Mouse (Mus musculus): Measurements from ENCODE around the gene Rabif. TPM values are rescaled to one million over a fixed set of nuclear protein-coding genes. Genes with fewer than 3 reads are reported as not detected.
"Not testable (repeated sequence)": the region's sequence is repeated elsewhere in the genome, so short reads cannot be mapped to it uniquely, and the experiment has no call there.

The Rabif gene
- polyA plus RNA-seq, 1 experiment from 2014 or later = 47.0 TPM

DNA sequence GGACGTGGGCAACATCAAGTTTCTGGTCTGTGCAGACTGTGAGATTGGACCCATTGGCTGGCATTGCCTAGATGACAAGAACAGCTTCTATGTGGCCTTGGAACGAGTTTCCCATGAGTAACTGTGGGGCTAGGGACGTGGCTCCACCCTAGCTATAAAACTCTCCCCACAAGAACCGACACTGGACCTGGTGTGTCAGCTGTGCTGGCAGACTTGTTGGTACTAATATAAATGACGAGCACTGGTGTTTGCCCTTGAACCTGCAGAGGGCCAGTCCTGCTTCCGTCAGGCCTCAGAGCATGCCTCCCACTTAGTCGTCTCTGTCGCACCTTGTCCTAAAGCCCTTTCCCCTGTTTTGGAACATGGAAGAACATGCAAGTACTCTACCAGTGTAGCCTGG lies 11.8 kb downstream of the Rabif start:
- Histone ChIP-seq H3K27ac (ENCODE audit: low read length) (no peak overlapping the region), H3K9ac (replicated peaks; ENCODE audit: low read length) (no peak overlapping the region), H3K27me3 (ENCODE audit: insufficient read depth, low read length) (no peaks in the 10 kb centered on the region), H3K4me2 (replicated peaks; ENCODE audit: low read depth, low read length) (no peak overlapping the region), H3K36me3 (ENCODE audit: insufficient read depth, low read length) (peaks cover 29% of the 10 kb centered on the region), H3K9me3 (ENCODE audit: low read length) (no peaks in the 10 kb centered on the region), H3K4me3 (ENCODE audit: low read length) (no peak overlapping the region), H3K4me1 (ENCODE audit: insufficient read depth, low read length) (peaks cover 2% of the 10 kb centered on the region; the same call in 1 of the 2 replicates)
- 86% methylated on average over 8 of the region's 8 CpGs for WGBS
- no peak for ATAC-seq (ENCODE audit: low FRiP score, low TSS enrichment)

DNA sequence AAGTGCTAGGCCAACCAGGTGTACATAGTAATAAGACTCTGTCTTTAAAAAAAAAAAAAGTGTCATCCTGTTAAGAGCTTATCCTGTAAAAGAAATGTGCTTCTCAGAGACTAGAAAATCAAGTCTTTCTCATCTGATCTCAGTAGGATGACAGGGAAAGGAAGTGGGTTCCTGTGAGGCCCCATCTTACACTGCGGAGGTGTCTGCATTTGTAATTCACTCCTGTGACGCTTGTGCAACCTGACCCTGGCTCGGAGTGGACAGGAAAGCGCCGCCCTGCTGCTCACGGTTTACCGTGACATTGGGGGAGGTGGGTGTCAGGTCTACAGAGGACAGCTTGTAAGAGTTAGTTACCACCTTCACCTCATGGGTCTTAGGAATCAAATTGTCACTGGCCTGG lies 15.6 kb downstream of the Rabif start:
- 19% methylated on average over 7 of the region's 7 CpGs for WGBS

DNA sequence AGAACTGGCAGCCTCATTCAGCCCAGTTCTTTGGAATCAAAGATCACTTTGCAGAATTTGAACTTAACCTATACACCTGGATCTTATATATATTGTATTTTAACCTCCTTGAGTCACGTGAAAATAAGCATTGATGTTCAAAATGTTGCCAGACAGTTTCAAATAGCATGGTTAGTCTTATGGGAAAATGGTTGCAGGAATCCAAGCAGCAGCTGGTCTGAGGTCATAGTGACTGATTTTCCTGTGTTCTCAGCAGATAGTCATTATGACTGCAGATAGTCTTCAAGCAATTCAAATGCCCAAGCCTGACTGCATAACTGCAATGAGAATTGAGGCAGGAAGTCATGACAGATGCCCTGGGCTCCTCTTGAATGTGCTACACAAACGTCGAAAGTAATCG lies 17.7 kb downstream of the Rabif start:
- no peak overlapping the region for H3K27ac ChIP-seq (ENCODE audit: low read length)
- H3K4me2 ChIP-seq (replicated peaks; ENCODE audit: low read depth, low read length) = no peak overlapping the region
- H3K27me3 ChIP-seq (ENCODE audit: insufficient read depth, low read length) = peaks cover 10% of the 10 kb centered on the region; the same call in 1 of the 2 replicates
- no peaks in the 10 kb centered on the region for H3K9me3 ChIP-seq (ENCODE audit: low read length)
- H3K36me3 ChIP-seq (ENCODE audit: insufficient read depth, low read length) = peaks cover 13% of the 10 kb centered on the region
- 57% methylated on average over 4 of the region's 4 CpGs for WGBS
- no peak overlapping the region for H3K4me3 ChIP-seq (ENCODE audit: low read length)
- no peak for ATAC-seq (ENCODE audit: low FRiP score, low TSS enrichment)
- H3K4me1 ChIP-seq (ENCODE audit: insufficient read depth, low read length) = peaks cover 28% of the 10 kb centered on the region
- H3K9ac ChIP-seq (replicated peaks; ENCODE audit: low read length) = no peak overlapping the region

More for the DNA sequence above, 15.6 kb downstream of the Rabif start:
- Histone ChIP-seq H3K4me1 (ENCODE audit: insufficient read depth, low read length) (peaks cover 19% of the 10 kb centered on the region), H3K27ac (ENCODE audit: low read length) (no peak overlapping the region), H3K27me3 (ENCODE audit: insufficient read depth, low read length) (peaks cover 10% of the 10 kb centered on the region; the same call in 1 of the 2 replicates), H3K4me3 (ENCODE audit: low read length) (no peak overlapping the region), H3K4me2 (replicated peaks; ENCODE audit: low read depth, low read length) (no peak overlapping the region), H3K36me3 (ENCODE audit: insufficient read depth, low read length) (peaks cover 25% of the 10 kb centered on the region), H3K9ac (replicated peaks; ENCODE audit: low read length) (no peak overlapping the region), H3K9me3 (ENCODE audit: low read length) (no peaks in the 10 kb centered on the region)
- ATAC-seq (ENCODE audit: low FRiP score, low TSS enrichment) = no peak

DNA sequence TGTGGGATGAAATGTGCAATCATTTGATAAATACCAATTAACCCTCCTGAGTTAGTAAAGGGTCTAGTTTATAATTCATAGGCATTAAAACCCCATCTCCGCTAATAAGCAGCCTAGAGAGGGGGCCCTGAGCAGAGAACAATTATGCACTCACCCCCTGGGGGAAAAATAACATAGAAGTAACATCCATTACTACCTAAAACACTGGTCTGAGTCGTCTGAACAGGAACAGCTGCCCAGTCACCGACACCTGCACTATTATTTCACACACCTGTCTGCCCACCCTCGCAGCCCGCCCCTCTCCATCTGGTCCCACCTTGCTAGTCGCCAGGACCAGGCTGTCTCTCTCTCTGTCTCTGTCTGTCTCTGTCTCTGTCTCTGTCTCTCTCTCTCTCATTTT lies 18.1 kb downstream of the Rabif start:
- no peaks in the 10 kb centered on the region for H3K9me3 ChIP-seq (ENCODE audit: low read length)
- no peak overlapping the region; the same call in 1 of the 2 replicates for H3K4me3 ChIP-seq (ENCODE audit: low read length)
- H3K4me1 ChIP-seq (ENCODE audit: insufficient read depth, low read length) = peaks cover 28% of the 10 kb centered on the region
- ATAC-seq (ENCODE audit: low FRiP score, low TSS enrichment) = no peak
- WGBS = 59% methylated on average over 6 of the region's 6 CpGs
- peaks cover 9% of the 10 kb centered on the region for H3K36me3 ChIP-seq (ENCODE audit: insufficient read depth, low read length)
- H3K27me3 ChIP-seq (ENCODE audit: insufficient read depth, low read length) = peaks cover 10% of the 10 kb centered on the region; the same call in 1 of the 2 replicates
- H3K9ac ChIP-seq (replicated peaks; ENCODE audit: low read length) = no peak overlapping the region
- no peak overlapping the region for H3K27ac ChIP-seq (ENCODE audit: low read length)
- 0 out of 2 replicates have a peak overlapping the region, but pooled peaks have one; percentile 92 for H3K4me2 ChIP-seq (replicated peaks; ENCODE audit: low read depth, low read length)

DNA sequence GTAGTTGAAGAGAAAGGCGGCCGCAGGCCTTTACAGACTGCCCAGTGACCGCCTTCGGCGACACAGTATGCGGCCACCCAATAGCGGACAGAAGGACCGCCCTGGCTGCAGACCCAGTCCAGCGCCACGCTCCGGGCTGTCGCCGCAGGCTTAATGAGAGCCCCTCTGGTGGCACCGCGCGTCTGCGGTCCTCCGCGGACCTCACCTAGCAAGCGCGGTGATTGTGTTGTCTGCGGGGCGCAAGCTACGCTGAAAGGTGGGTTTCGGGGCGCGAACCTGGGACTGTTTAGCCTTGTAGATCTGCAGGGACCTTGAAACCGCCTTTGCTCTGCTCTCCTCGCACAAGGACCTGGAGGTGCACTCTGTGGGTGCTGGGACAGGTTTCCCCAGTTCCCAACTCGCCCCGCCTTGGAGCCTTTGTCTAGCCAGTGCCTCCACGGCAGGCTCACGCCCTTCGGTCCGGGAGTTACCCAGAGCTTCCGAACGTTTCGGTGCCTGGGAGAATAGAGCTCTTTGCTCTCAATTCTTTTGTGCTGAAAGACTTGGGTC lies 18.9 kb downstream of the Rabif start:
- Histone ChIP-seq H3K27me3 (ENCODE audit: insufficient read depth, low read length) (peaks cover 10% of the 10 kb centered on the region; the same call in 1 of the 2 replicates), H3K36me3 (ENCODE audit: insufficient read depth, low read length) (0 out of 2 replicates have a peak, but pooled peaks cover 6% of the 10 kb centered on the region), H3K9ac (replicated peaks; ENCODE audit: low read length) (peak overlapping the region; percentile 75), H3K4me2 (replicated peaks; ENCODE audit: low read depth, low read length) (peak overlapping the region; percentile 92), H3K27ac (ENCODE audit: low read length) (peak overlapping the region; percentile 50; the same call in 1 of the 2 replicates), H3K9me3 (ENCODE audit: low read length) (no peaks in the 10 kb centered on the region), H3K4me1 (ENCODE audit: insufficient read depth, low read length) (peaks cover 28% of the 10 kb centered on the region), H3K4me3 (ENCODE audit: low read length) (peak overlapping the region; percentile 59)
- WGBS = 1% methylated on average over 38 of the region's 38 CpGs
- ATAC-seq (ENCODE audit: low FRiP score, low TSS enrichment) = peak; percentile 44; the same call in 1 of the 2 replicates

DNA sequence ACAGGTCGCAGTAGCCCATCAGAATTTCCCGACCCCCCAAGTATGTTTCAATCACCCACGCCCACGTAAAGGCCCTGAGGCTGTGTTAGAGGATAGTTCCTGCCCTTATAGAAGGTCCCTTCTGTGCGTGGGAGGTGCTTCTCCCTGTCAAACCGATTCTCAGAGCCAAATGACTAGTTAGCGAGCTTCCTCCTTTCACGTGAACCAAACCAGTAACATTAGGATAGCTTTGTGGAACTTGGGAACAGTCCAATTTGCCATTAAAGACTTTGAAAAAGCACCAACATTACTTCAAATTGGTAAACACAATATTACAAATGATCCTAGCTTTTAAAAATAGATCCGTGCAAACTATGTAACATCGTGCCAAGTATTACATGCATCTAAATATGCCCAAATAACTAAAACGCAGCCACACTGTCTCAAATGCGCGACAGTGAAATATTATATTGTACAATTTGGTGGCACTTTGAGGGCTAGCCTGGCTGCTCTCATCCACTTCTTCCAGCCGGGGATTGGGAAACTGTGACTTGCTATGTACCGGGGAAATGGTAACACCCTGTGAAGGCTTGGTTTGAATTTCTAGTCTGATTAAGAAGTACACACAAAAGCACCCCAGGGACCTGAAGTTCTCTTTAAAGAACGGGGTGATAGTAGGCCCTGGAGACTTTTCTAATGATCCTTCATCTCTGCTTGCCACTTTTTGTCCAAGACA lies 19.6 kb downstream of the Rabif start:
- no peak for ATAC-seq (ENCODE audit: low FRiP score, low TSS enrichment)

DNA sequence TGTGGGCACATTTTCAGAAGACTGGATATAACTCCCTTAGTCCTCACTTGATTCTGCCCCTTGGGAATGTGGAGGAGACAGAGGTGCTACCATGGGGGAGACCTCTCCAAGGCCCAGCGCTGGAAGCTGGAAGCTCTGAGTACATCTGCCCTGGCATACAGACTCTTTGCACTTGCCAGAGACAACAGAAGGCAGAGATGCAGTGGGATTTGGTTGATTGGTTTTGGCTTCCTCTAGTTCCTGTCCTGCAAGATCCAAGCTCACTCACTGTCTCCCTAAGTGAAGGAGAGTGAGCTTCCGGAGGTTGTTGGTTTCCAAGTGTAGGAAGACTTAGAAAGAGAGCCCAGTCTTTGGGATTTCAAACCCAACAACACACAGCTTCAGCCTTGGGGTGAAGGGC lies 21.4 kb downstream of the Rabif start:
- ATAC-seq (ENCODE audit: low FRiP score, low TSS enrichment) = no peak
- 58% methylated on average over 2 of the region's 2 CpGs for WGBS
- no peaks in the 10 kb centered on the region for H3K9me3 ChIP-seq (ENCODE audit: low read length)
- H3K36me3 ChIP-seq (ENCODE audit: insufficient read depth, low read length) = no peaks in the 10 kb centered on the region
- H3K27ac ChIP-seq (ENCODE audit: low read length) = peak overlapping the region; percentile 83
- no peak overlapping the region for H3K4me3 ChIP-seq (ENCODE audit: low read length)
- H3K9ac ChIP-seq (replicated peaks; ENCODE audit: low read length) = 0 out of 2 replicates have a peak overlapping the region, but pooled peaks have one; percentile 10
- peaks cover 26% of the 10 kb centered on the region for H3K4me1 ChIP-seq (ENCODE audit: insufficient read depth, low read length)
- H3K27me3 ChIP-seq (ENCODE audit: insufficient read depth, low read length) = peaks cover 10% of the 10 kb centered on the region; the same call in 1 of the 2 replicates
- H3K4me2 ChIP-seq (replicated peaks; ENCODE audit: low read depth, low read length) = no peak overlapping the region

More for the DNA sequence above, 19.6 kb downstream of the Rabif start:
- Histone ChIP-seq H3K36me3 (ENCODE audit: insufficient read depth, low read length) (0 out of 2 replicates have a peak, but pooled peaks cover 4% of the 10 kb centered on the region), H3K4me2 (replicated peaks; ENCODE audit: low read depth, low read length) (peak overlapping the region; percentile 92), H3K4me1 (ENCODE audit: insufficient read depth, low read length) (peaks cover 28% of the 10 kb centered on the region), H3K27me3 (ENCODE audit: insufficient read depth, low read length) (peaks cover 10% of the 10 kb centered on the region; the same call in 1 of the 2 replicates), H3K9ac (replicated peaks; ENCODE audit: low read length) (peak overlapping the region; percentile 75), H3K27ac (ENCODE audit: low read length) (peak overlapping the region; percentile 50; the same call in 1 of the 2 replicates), H3K4me3 (ENCODE audit: low read length) (peak overlapping the region; percentile 59), H3K9me3 (ENCODE audit: low read length) (no peaks in the 10 kb centered on the region)
- 37% methylated on average over 16 of the region's 16 CpGs for WGBS

DNA sequence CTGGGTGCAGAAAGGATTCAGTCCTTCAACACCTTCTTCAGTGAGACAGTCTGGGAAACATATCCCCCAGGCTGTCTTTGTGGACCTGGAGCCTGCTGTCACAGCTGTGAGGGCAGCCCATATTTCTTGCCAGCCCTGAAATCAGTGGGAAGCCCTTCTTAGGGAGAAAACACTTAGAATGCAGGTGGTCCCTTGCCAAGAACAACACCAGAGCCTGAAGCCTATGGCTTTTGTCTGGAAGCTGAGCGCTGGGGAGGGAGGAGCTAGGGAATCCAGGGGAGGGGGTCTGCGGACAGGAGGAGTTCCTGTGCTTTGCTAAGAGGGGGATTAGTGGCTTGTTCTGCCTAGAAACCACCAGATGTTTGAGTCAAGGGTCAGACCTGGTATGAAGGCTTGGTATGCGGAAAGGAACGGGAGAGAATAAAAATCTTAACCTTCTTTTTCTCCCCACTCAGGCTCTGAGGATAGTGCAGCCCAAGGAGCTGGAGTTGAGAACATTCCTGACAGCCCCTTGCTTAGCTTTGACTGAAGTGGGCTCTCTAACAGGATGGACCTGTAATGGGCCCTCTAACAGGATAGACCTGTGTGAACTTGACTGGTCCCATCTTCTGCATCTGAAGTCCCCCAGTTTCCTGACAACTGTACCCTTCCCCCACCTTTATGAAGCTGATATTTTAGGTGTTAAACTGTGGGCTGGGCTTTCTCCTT lies 22.2 kb downstream of the Rabif start:
- no peaks in the 10 kb centered on the region for H3K9me3 ChIP-seq (ENCODE audit: low read length)
- H3K27ac ChIP-seq (ENCODE audit: low read length) = peak overlapping the region; percentile 83
- 14% methylated on average over 4 of the region's 4 CpGs for WGBS
- H3K4me2 ChIP-seq (replicated peaks; ENCODE audit: low read depth, low read length) = no peak overlapping the region; the same call in 1 of the 2 replicates
- H3K27me3 ChIP-seq (ENCODE audit: insufficient read depth, low read length) = peaks cover 9% of the 10 kb centered on the region; the same call in 1 of the 2 replicates
- H3K36me3 ChIP-seq (ENCODE audit: insufficient read depth, low read length) = no peaks in the 10 kb centered on the region
- ATAC-seq (ENCODE audit: low FRiP score, low TSS enrichment) = peak; percentile 77
- no peak overlapping the region for H3K4me3 ChIP-seq (ENCODE audit: low read length)
- peaks cover 26% of the 10 kb centered on the region for H3K4me1 ChIP-seq (ENCODE audit: insufficient read depth, low read length)
- H3K9ac ChIP-seq (replicated peaks; ENCODE audit: low read length) = 0 out of 2 replicates have a peak overlapping the region, but pooled peaks have one; percentile 22

DNA sequence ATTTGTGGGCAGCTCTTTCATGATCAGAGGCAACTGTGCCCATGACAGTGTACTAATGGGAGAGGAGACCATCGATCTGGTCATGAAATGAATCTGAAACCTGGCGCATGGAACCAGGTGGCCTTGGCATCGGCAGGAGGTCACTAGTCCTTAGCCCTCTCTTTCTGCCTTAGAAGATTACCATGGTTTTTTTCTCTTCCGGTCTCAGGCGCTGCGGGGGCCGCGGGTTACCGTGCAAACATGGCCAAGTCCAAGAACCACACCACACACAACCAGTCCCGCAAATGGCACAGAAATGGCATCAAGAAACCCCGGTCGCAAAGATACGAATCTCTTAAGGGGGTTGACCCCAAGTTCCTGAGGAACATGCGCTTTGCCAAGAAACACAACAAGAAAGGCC lies 23.4 kb downstream of the Rabif start:
- peaks cover 20% of the 10 kb centered on the region for H3K4me1 ChIP-seq (ENCODE audit: insufficient read depth, low read length)
- H3K9ac ChIP-seq (replicated peaks; ENCODE audit: low read length); H3K27ac ChIP-seq (ENCODE audit: low read length); H3K36me3 ChIP-seq (ENCODE audit: insufficient read depth, low read length); H3K4me2 ChIP-seq (replicated peaks; ENCODE audit: low read depth, low read length); H3K27me3 ChIP-seq (ENCODE audit: insufficient read depth, low read length); ATAC-seq (ENCODE audit: low FRiP score, low TSS enrichment); H3K9me3 ChIP-seq (ENCODE audit: low read length); H3K4me3 ChIP-seq (ENCODE audit: low read length): not testable (repeated sequence)
- WGBS = 87% methylated on average over 13 of the region's 14 CpGs

Measured in kidney, embryonic 16.5 days (tissue).